ENCODE assay signal across 25 mouse cellular contexts in the genomic region with DNA sequence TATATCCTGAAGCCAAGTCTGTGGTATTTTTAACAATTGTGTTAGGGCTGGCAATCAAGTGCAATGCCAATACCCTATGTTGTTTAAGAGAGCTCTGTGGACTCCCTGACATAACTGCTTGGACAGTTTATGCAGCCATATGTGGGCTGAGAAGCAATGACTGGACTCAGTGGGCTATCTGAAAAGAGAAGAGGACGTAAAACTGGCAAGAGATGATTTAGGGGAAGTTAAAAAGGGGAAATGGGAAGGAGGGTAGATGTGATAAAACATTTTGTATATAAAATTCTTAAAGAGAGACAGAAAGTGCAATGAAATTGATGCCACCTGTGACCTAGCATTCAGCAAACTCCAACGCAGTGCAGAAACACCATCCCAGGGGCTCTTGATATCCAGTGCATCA.
DNase-seq lines count a peak whose midpoint lies in the region; TF ChIP-seq lines count a peak whose summit lies in the region.
"Had no signal": no experiment of that assay in that cellular context is flagged by ENCODE, and none has a peak within 500 bp of the region (broad histone marks: within the 10 kb centered on the region; RNA-seq: fewer than 3 reads in every experiment).

No protein-coding gene starts in this region.

- TF ChIP-seq EP300 in MEL (IDR thresholded peaks at IDR 0.05; ENCODE audit: low read depth in 1 of 2, low read length in 2 of 2) = peak in 1 of 2 experiments; percentile 57; a peak in 2 of 4 replicates

- no peak overlapping the region for H3K9ac ChIP-seq in MEL (ENCODE audit: control insufficient read depth, low read depth, low read length, poor library complexity, severe bottlenecking)
- H3K9ac ChIP-seq: embryonic facial prominence, embryonic 12.5 days; embryonic facial prominence, embryonic 15.5 days; forebrain, postnatal 0 days; heart, embryonic 12.5 days; heart, embryonic 15.5 days; hindbrain, embryonic 14.5 days had no signal

- no peak for TF ChIP-seq RAD21 in MEL (IDR thresholded peaks at IDR 0.05; ENCODE audit: low read depth, low read length)

- peak; percentile 48 for DNase-seq in MEL (ENCODE audit: low read depth, low spot score)
- no peak for DNase-seq in lung, postnatal 25 days (ENCODE audit: low spot score)
- no peak for DNase-seq in left cerebral cortex, postnatal 36 days (ENCODE audit: low spot score in 2 of 2)
- DNase-seq in left cerebral cortex, postnatal 4 days = no peak
- DNase-seq: adrenal gland, adult 8-10 months; adrenal gland, postnatal 25 days; B cell, adult 2 months; cerebellum, adult 18-20 months; cerebellum, adult 9-10 months; cerebellum, postnatal 14 days; forebrain, postnatal 0 days; gastrocnemius, adult 2 months; gastrocnemius, postnatal 14 days; heart, postnatal 10 days; heart, postnatal 4 days had no signal

- H3K27me3 ChIP-seq in MEL (ENCODE audit: control insufficient read depth in 1 of 2, insufficient read depth in 2 of 2, low read length in 2 of 2) = no peaks in the 10 kb centered on the region
- H3K27me3 ChIP-seq: CH12.LX; embryonic facial prominence, embryonic 12.5 days; embryonic facial prominence, embryonic 15.5 days; heart, embryonic 12.5 days; heart, embryonic 15.5 days had no signal

- H3K9me3 ChIP-seq in MEL (replicated peaks; ENCODE audit: insufficient read depth, low read length) = no peaks in the 10 kb centered on the region
- H3K9me3 ChIP-seq: embryonic facial prominence, embryonic 12.5 days; embryonic facial prominence, embryonic 15.5 days; heart, embryonic 15.5 days had no signal

- H3K4me1 ChIP-seq in MEL (ENCODE audit: control insufficient read depth in 1 of 2, insufficient read depth in 2 of 2, low read length in 2 of 2) = peaks cover 0 to 13% of the 10 kb centered on the region in 2 experiments; a peak in 3 of 4 replicates
- peaks cover 26% of the 10 kb centered on the region for H3K4me1 ChIP-seq in bone marrow macrophage, adult 2 months (ENCODE audit: control insufficient read depth, insufficient read depth, low read length)
- H3K4me1 ChIP-seq: embryonic facial prominence, embryonic 12.5 days; embryonic facial prominence, embryonic 15.5 days; heart, embryonic 12.5 days; heart, embryonic 15.5 days had no signal

- no peak overlapping the region for H3K4me3 ChIP-seq in MEL (ENCODE audit: control insufficient read depth in 1 of 2, insufficient read depth in 1 of 2, low read depth in 2 of 2, low read length in 2 of 2)
- H3K4me3 ChIP-seq in bone marrow macrophage, adult 2 months (ENCODE audit: insufficient read depth, low read length) = 0 out of 2 replicates have a peak overlapping the region, but pooled peaks have one; percentile 0
- no peak overlapping the region for H3K4me3 ChIP-seq in macrophage (ENCODE audit: inconsistent target)
- H3K4me3 ChIP-seq: embryonic facial prominence, embryonic 12.5 days; embryonic facial prominence, embryonic 15.5 days; gastrocnemius, adult 2 months; heart, embryonic 12.5 days; heart, embryonic 15.5 days had no signal

- TF ChIP-seq POLR2A in MEL (IDR thresholded peaks at IDR 0.05; ENCODE audit: control insufficient read depth in 1 of 2, insufficient read depth in 1 of 2, low read depth in 1 of 2, low read length in 2 of 2, poor library complexity in 1 of 2) = no peak
- TF ChIP-seq POLR2A in bone marrow macrophage, adult 2 months (IDR thresholded peaks at IDR 0.05; ENCODE audit: borderline replicate concordance, low read depth, low read length) = no peak

- intact Hi-C loops in left cerebral cortex, postnatal 36 days (cut with DNase I) = no loop called here
- intact Hi-C loops in left cerebral cortex, postnatal 4 days (cut with DNase I) = no loop called here

- no peak for TF ChIP-seq CTCF in MEL (IDR thresholded peaks at IDR 0.05 in 2 of 3, conservative IDR thresholded peaks at IDR 0.05 in 1 of 3; ENCODE audit: control insufficient read depth in 1 of 3, insufficient read depth in 1 of 3, low read depth in 2 of 3, low read length in 3 of 3, poor library complexity in 1 of 3, severe bottlenecking in 1 of 3)
- TF ChIP-seq CTCF in bone marrow macrophage, adult 2 months (IDR thresholded peaks at IDR 0.05; ENCODE audit: low read depth, low read length) = no peak

- H3K36me3 ChIP-seq in MEL (ENCODE audit: control insufficient read depth in 1 of 2, insufficient read depth in 2 of 2, low read length in 2 of 2) = peaks cover 0 to 8% of the 10 kb centered on the region in 2 experiments; a peak in 1 of 4 replicates
- no peaks in the 10 kb centered on the region for H3K36me3 ChIP-seq in macrophage (ENCODE audit: inconsistent target)
- H3K36me3 ChIP-seq: embryonic facial prominence, embryonic 12.5 days; embryonic facial prominence, embryonic 15.5 days; G1E; heart, embryonic 12.5 days; heart, embryonic 15.5 days had no signal

- no peak overlapping the region for H3K27ac ChIP-seq in MEL (ENCODE audit: control insufficient read depth, low read depth, low read length)
- H3K27ac ChIP-seq in bone marrow macrophage, adult 2 months (ENCODE audit: insufficient read depth, low read depth, low read length) = peak overlapping the region; percentile 90
- 0 out of 2 replicates have a peak overlapping the region, but pooled peaks have one; percentile 1 for H3K27ac ChIP-seq in macrophage
- H3K27ac ChIP-seq: embryonic facial prominence, embryonic 12.5 days; embryonic facial prominence, embryonic 15.5 days; gastrocnemius, adult 2 months; heart, embryonic 15.5 days; hindbrain, embryonic 14.5 days; hindbrain, postnatal 0 days had no signal

- no peaks in the 10 kb centered on the region for H3K79me2 ChIP-seq in MEL (ENCODE audit: control insufficient read depth, insufficient read depth, low read length, poor library complexity)
- H3K79me2 ChIP-seq in macrophage (ENCODE audit: inconsistent target) = no peaks in the 10 kb centered on the region

- WGBS in macrophage (ENCODE audit: missing documents) = 5% methylated on average over 2 of the region's 2 CpGs

TF ChIP-seq in MEL, 35 proteins besides CTCF, POLR2A, EP300 and RAD21:
- TF ChIP-seq SMC3 (IDR thresholded peaks at IDR 0.05; ENCODE audit: low read depth, low read length) (no peak), UBTF (IDR thresholded peaks at IDR 0.05; ENCODE audit: borderline replicate concordance, insufficient read depth, low read depth, low read length) (no peak), ZMIZ1 (IDR thresholded peaks at IDR 0.05; ENCODE audit: low read depth, low read length) (no peak), NELFE (IDR thresholded peaks at IDR 0.05; ENCODE audit: low read depth, low read length) (no peak), ETS1 (IDR thresholded peaks at IDR 0.05; ENCODE audit: low read depth, low read length) (no peak), CHD2 (IDR thresholded peaks at IDR 0.05; ENCODE audit: low read length) (no peak), MYC (IDR thresholded peaks at IDR 0.05; ENCODE audit: low read depth, low read length) (no peak), MAX (IDR thresholded peaks at IDR 0.05; ENCODE audit: low read length) (no peak), TCF12 (IDR thresholded peaks at IDR 0.05; ENCODE audit: low read depth, low read length) (no peak), ELF1 (IDR thresholded peaks at IDR 0.05; ENCODE audit: low read depth, low read length) (no peak), E2F4 (IDR thresholded peaks at IDR 0.05; ENCODE audit: borderline replicate concordance, low read depth, low read length) (no peak), ZC3H11A (IDR thresholded peaks at IDR 0.05; ENCODE audit: low read depth, low read length) (no peak), USF1 (IDR thresholded peaks at IDR 0.05; ENCODE audit: low read depth, low read length) (no peak), TAL1 (IDR thresholded peaks at IDR 0.05; ENCODE audit: low read length) (no peak), RCOR1 (IDR thresholded peaks at IDR 0.05; ENCODE audit: low read depth, low read length) (no peak), KAT2A (conservative IDR thresholded peaks at IDR 0.05; ENCODE audit: low read depth, low read length) (no peak), POLR2AphosphoS5 (IDR thresholded peaks at IDR 0.05; ENCODE audit: borderline replicate concordance, low read depth, low read length) (no peak), MEF2A (IDR thresholded peaks at IDR 0.05; ENCODE audit: extremely low read depth, insufficient replicate concordance, low read depth, low read length, poor library complexity, severe bottlenecking) (no peak)
